In the genomic region with DNA sequence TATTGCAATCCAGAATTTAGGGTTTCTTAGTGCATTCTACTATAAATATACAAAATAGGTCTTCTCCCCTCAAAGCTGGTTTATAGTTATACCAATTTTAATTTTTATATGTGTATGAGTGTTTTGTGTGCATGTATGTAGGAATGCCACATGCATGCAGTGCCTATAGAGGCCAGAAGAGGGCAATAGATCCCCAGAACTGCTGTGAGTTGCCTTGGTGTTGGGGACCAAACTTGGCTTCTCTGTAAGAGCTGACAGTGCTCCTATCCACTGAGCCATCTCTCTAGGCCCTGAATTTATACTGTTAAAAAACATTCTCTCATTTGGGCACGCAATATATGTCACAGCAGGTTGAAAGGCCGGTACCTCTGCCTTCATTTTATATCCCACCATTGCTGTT, we compare ENCODE assay signal across 8 mouse cellular contexts. TPM values are rescaled to one million over a fixed set of nuclear protein-coding genes. Genes with fewer than 3 reads are reported as not detected.
DNase-seq lines count a peak whose midpoint lies in the region; TF ChIP-seq lines count a peak whose summit lies in the region.

No protein-coding gene starts in this region.

- H3K9me3 ChIP-seq in heart, embryonic 10.5 days = no peaks in the 10 kb centered on the region
- peaks cover 7% of the 10 kb centered on the region for H3K9me3 ChIP-seq in CH12.LX (replicated peaks; ENCODE audit: low read length)

- intact Hi-C loops in heart, adult 2 months (cut with DNase I) = loop anchor here (5.0 kb wide), 1 partner anchor 216 kb away; no protein-coding TSS in a partner anchor

- peak; percentile 88 for TF ChIP-seq CTCF in heart, adult 2 months (IDR thresholded peaks at IDR 0.05)
- peak; percentile 81 to 87 for TF ChIP-seq CTCF in CH12.LX (conservative IDR thresholded peaks at IDR 0.05 in 1 of 2, IDR thresholded peaks at IDR 0.05 in 1 of 2; ENCODE audit: low read depth in 2 of 2, low read length in 2 of 2)

- no peak for TF ChIP-seq EP300 in heart, adult 2 months (IDR thresholded peaks at IDR 0.05; ENCODE audit: insufficient read depth, low read depth, low read length)
- no peak for TF ChIP-seq EP300 in CH12.LX (IDR thresholded peaks at IDR 0.05; ENCODE audit: low read length)

- no peak for TF ChIP-seq POLR2A in heart, adult 2 months (IDR thresholded peaks at IDR 0.05; ENCODE audit: insufficient read depth, low read depth, low read length)
- TF ChIP-seq POLR2A in CH12.LX (IDR thresholded peaks at IDR 0.05; ENCODE audit: low read depth, low read length) = no peak

- no peak overlapping the region for H3K9ac ChIP-seq in heart, adult 2 months (ENCODE audit: low read depth, low read length)
- H3K9ac ChIP-seq in CH12.LX (ENCODE audit: insufficient read depth, low read depth) = no peak overlapping the region

- no peaks in the 10 kb centered on the region for H3K27me3 ChIP-seq in heart, adult 2 months (ENCODE audit: control insufficient read depth, insufficient read depth, low read length)
- H3K27me3 ChIP-seq in heart, embryonic 10.5 days (ENCODE audit: insufficient read depth, poor library complexity, severe bottlenecking) = no peaks in the 10 kb centered on the region
- no peaks in the 10 kb centered on the region for H3K27me3 ChIP-seq in CH12.LX (replicated peaks)

- H3K4me2 ChIP-seq in CH12.LX (ENCODE audit: insufficient read depth, low read depth, poor library complexity, severe bottlenecking) = no peak overlapping the region

- DNase-seq in heart, adult 2 months = peak; percentile 10 to 44
- no peak for DNase-seq in heart, embryonic 10.5 days (ENCODE audit: low spot score)
- DNase-seq in CH12.LX (ENCODE audit: extremely low read depth) = peak; percentile 63
- peak; percentile 10 for DNase-seq in adrenal gland, postnatal 25 days
- peak; percentile 48 to 62 for DNase-seq in frontal cortex, postnatal 25 days (ENCODE audit: low spot score in 2 of 2)
- DNase-seq in layer of hippocampus, postnatal 10 days (ENCODE audit: low spot score in 2 of 2) = peak; percentile 79 to 80
- peak; percentile 63 for DNase-seq in mesoderm, embryonic 11.5 days (ENCODE audit: low read depth, low spot score)
- peak; percentile 24 for DNase-seq in thymus, postnatal 25 days

- TF ChIP-seq RAD21 in CH12.LX (IDR thresholded peaks at IDR 0.05; ENCODE audit: low read depth, low read length) = peak; percentile 78

- H3K79me2 ChIP-seq in heart, adult 2 months (replicated peaks; ENCODE audit: control insufficient read depth, insufficient read depth, low read length) = no peaks in the 10 kb centered on the region
- no peaks in the 10 kb centered on the region for H3K79me2 ChIP-seq in CH12.LX (replicated peaks; ENCODE audit: control insufficient read depth, extremely low read depth, insufficient read depth, poor library complexity, severe bottlenecking)

- H3K4me3 ChIP-seq in heart, adult 2 months = no peak overlapping the region
- no peak overlapping the region for H3K4me3 ChIP-seq in heart, embryonic 10.5 days
- H3K4me3 ChIP-seq in CH12.LX (replicated peaks in 1 of 3; ENCODE audit: low read depth in 2 of 3, low read length in 2 of 3, poor library complexity in 1 of 3) = no peak overlapping the region

- dilution Hi-C loops in CH12.LX (cut with MboI; ENCODE audit: extremely low pct_ligation_motif_present, extremely low pct_unique_long_range_greater_than_20kb, low sequenced_read_pairs) = no loop called here

- 62% methylated on average over 2 of the region's 2 CpGs for WGBS in heart, adult 2 months
- whole genome bisulfite sequencing in heart, embryonic 10.5 days = 45% methylated on average over 2 of the region's 2 CpGs

- no peaks in the 10 kb centered on the region for H3K36me3 ChIP-seq in heart, adult 2 months (ENCODE audit: control insufficient read depth, insufficient read depth, low read length)
- no peaks in the 10 kb centered on the region for H3K36me3 ChIP-seq in heart, embryonic 10.5 days
- H3K36me3 ChIP-seq in CH12.LX (replicated peaks in 1 of 2; ENCODE audit: control insufficient read depth in 1 of 2, insufficient read depth in 1 of 2, low read length in 1 of 2) = no peaks in the 10 kb centered on the region

- in situ Hi-C loops in CH12.LX (cut with MboI; ENCODE audit: low pct_ligation_motif_present, low pct_unique_long_range_greater_than_20kb, low sequenced_read_pairs) = loop anchor here (25.0 kb wide), 1 partner anchor 216 kb away; no protein-coding TSS in a partner anchor

- no peak overlapping the region for H3K27ac ChIP-seq in heart, adult 2 months
- no peak overlapping the region for H3K27ac ChIP-seq in heart, embryonic 10.5 days
- no peak overlapping the region for H3K27ac ChIP-seq in CH12.LX (ENCODE audit: insufficient read depth, low read depth)

- H3K4me1 ChIP-seq in heart, adult 2 months (ENCODE audit: control insufficient read depth, insufficient read depth, low read length) = no peaks in the 10 kb centered on the region
- no peaks in the 10 kb centered on the region for H3K4me1 ChIP-seq in heart, embryonic 10.5 days
- H3K4me1 ChIP-seq in CH12.LX (ENCODE audit: control insufficient read depth in 1 of 2, insufficient read depth in 2 of 2) = no peaks in the 10 kb centered on the region

TF ChIP-seq in CH12.LX, 34 proteins besides CTCF, POLR2A, EP300 and RAD21:
- TF ChIP-seq PAX5 (IDR thresholded peaks at IDR 0.05; ENCODE audit: low read length) = no peak
- TF ChIP-seq JUND (conservative IDR thresholded peaks at IDR 0.05; ENCODE audit: low read depth, low read length) = no peak
- no peak for TF ChIP-seq IRF4 (IDR thresholded peaks at IDR 0.05; ENCODE audit: low read depth, low read length)
- peak; percentile 65 for TF ChIP-seq SMC3 (IDR thresholded peaks at IDR 0.05; ENCODE audit: low read depth, low read length)
- peak; percentile 54; the same call in 1 of the 2 replicates for TF ChIP-seq MYC (IDR thresholded peaks at IDR 0.05; ENCODE audit: low read depth, low read length)
- TF ChIP-seq TBP (conservative IDR thresholded peaks at IDR 0.05; ENCODE audit: low read depth, low read length) = no peak
TF ChIP-seq in CH12.LX: peak in this region for 2.

RNA-seq across cellular contexts. Expression of a gene that starts 27.5 kb away (rescaled TPM):
- total RNA-seq in heart, adult 2 months (2021) = 1 to 10 TPM; 1.7 to 2.1 TPM
- polyA plus RNA-seq in heart, adult 2 months (2012; rRNA removed) = 4.8 and 5.2 TPM in 2 replicates
- 0.59 and 0.72 TPM in 2 replicates for polyA plus RNA-seq in heart, embryonic 10.5 days (2016; fragmentation: Nextera tagmentation; extraction: Ambion mirVana)
- total RNA-seq in CH12.LX (2012; rRNA removed) = 3.1 and 3.5 TPM in 2 replicates
- total RNA-seq in CH12.LX (2014; rRNA removed) = 4.1 and 4.3 TPM in 2 replicates
- 2.3 and 2.7 TPM in 2 replicates for polyA plus RNA-seq in CH12.LX (2012; ENCODE audit: insufficient read length, low read depth)
- total RNA-seq in adrenal gland, postnatal 25 days (2021) = 1.7 and 2.2 TPM in 2 replicates
- 1 to 10 TPM; 2.8 to 4.1 TPM for total RNA-seq in layer of hippocampus, postnatal 10 days (2021)

RNA-seq across cellular contexts. Expression of a gene that starts 55.7 kb away (rescaled TPM):
- total RNA-seq in heart, adult 2 months (2021) = not detected
- polyA plus RNA-seq in heart, adult 2 months (2012; rRNA removed) = not detected in 2 replicates
- 0.35 TPM in 1 of 2 replicates, not detected in the other for polyA plus RNA-seq in heart, embryonic 10.5 days (2016; fragmentation: Nextera tagmentation; extraction: Ambion mirVana)
- total RNA-seq in CH12.LX (2012; rRNA removed) = not detected in 2 replicates
- total RNA-seq in CH12.LX (2014; rRNA removed) = not detected in 2 replicates
- polyA plus RNA-seq in CH12.LX (2012; ENCODE audit: insufficient read length, low read depth) = not detected in 2 replicates
- total RNA-seq in adrenal gland, postnatal 25 days (2021) = 1.7 TPM in 1 of 2 replicates, not detected in the other
- total RNA-seq in layer of hippocampus, postnatal 10 days (2021) = not detected
